Mouse (Mus musculus): Measurements from ENCODE around the gene Arl6ip5. TPM values are rescaled to one million over a fixed set of nuclear protein-coding genes. Genes with fewer than 3 reads are reported as not detected.

The Arl6ip5 gene
- polyA plus RNA-seq, 1 experiment from 2014 or later, result 165 TPM

DNA sequence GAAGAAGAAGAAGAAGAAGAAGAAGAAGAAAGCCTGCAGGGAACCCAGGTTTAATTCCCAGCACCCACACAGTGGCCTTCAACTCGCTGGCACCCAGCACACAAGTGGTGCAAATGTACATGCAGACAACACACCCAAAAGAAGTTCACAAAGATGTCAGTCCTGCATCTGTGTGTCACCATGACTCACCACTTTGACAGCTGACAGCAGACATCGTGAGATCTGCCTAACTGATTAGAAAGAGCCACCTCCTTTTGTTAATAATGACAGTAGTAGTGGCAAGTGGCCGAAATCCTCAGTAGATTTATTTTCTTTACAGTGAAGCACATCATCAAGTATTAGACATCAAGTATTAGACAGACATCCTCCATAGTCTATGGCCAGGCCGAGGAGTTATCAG lies 3.4 kb upstream of the Arl6ip5 start:
- in situ Hi-C loops (cut with MboI; ENCODE audit: low pct_unique_long_range_greater_than_20kb), result no loop called here
- H3K27me3 ChIP-seq, result no peaks in the 10 kb centered on the region
- POLR2A ChIA-PET, result no interaction called here
- DNase-seq (ENCODE audit: low read depth, low spot score) (no peak), ATAC-seq (no peak)
- CTCF ChIA-PET, result interaction anchor here (1.1 to 1.3 kb wide), 2 partner anchors 28 to 86 kb away, joined by 3 read pairs; no protein-coding TSS in a partner anchor
- TF ChIP-seq CTCF (IDR thresholded peaks at IDR 0.05), result no peak

DNA sequence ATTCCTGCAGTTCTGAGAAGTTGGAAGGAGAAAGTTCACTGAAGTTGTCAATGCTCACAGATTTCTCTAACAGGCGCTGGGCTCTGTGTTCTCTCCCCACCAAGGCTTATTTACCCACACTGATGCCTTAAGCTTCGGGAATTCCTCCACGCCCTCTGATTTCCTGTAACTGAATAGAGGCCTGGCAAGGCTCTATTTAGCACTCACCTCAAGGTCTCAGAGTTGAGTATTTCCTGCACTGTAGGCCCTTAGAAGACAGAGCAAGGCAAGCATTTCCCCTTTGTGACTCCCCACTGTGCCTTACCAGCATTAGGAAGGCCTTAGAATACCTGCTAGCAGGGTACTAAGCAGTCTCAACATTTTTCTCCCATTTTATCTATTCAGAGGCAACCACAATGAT lies 2.1 kb upstream of the Arl6ip5 start:
- no peaks in the 10 kb centered on the region for H3K27me3 ChIP-seq
- CTCF ChIA-PET, result interaction anchor here (1.1 kb wide), 1 partner anchor 84 kb away, joined by 3 read pairs; no protein-coding TSS in a partner anchor
- POLR2A ChIA-PET, result interaction anchor here (0.6 to 0.9 kb wide), 2 partner anchors 15 to 30 kb away, joined by 4 read pairs; partner anchors contain the start of gene Tmf1
- ATAC-seq, result no peak
- no peak for TF ChIP-seq CTCF (IDR thresholded peaks at IDR 0.05)
- in situ Hi-C loops (cut with MboI; ENCODE audit: low pct_unique_long_range_greater_than_20kb), result no loop called here
- no peak for DNase-seq (ENCODE audit: low read depth, low spot score)

DNA sequence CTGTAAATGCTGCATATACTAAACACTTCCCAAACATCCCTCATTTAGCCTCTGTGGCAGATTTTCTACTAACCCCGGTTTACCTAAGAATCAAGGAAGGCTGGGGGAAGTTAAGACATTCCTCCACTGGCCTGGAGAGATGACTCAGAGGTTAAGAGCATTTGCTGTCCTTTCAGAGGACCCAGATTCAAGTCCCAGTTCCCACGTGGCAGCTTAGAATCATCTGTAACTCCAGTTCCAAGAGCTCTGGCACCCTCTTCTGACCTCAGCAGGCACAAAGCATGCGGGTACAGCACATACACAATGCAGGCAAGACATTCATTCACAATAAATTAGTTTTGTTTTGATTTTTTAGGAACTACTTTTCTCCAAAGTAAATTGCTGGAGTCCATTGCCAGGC lies 1.3 kb upstream of the Arl6ip5 start:
- ChIA-PET CTCF (interaction anchor here (1.2 to 1.3 kb wide), 2 partner anchors 37 to 59 kb away, joined by 3 to 4 read pairs; no protein-coding TSS in a partner anchor), POLR2A (interaction anchor here (1.2 kb wide), 1 partner anchor 31 kb away, joined by 4 read pairs; no protein-coding TSS in a partner anchor)
- ATAC-seq (no peak), DNase-seq (ENCODE audit: low read depth, low spot score) (no peak)
- no peak for TF ChIP-seq CTCF (IDR thresholded peaks at IDR 0.05)
- no peaks in the 10 kb centered on the region for H3K27me3 ChIP-seq
- in situ Hi-C loops (cut with MboI; ENCODE audit: low pct_unique_long_range_greater_than_20kb), result no loop called here

- DNase-seq (ENCODE audit: low read depth, low spot score), result no peak
- CTCF ChIA-PET, result interaction anchor here (0.9 to 1.3 kb wide), 5 partner anchors 16 to 207 kb away, joined by 3 to 4 read pairs (median 3); no protein-coding TSS in a partner anchor
- in situ Hi-C loops (cut with MboI; ENCODE audit: low pct_unique_long_range_greater_than_20kb), result no loop called here
- POLR2A ChIA-PET, result interaction anchor here (1.2 kb wide), 1 partner anchor 32 kb away, joined by 4 read pairs; no protein-coding TSS in a partner anchor
- TF ChIP-seq CTCF (IDR thresholded peaks at IDR 0.05), result no peak
- no peak for ATAC-seq
- H3K27me3 ChIP-seq, result no peaks in the 10 kb centered on the region
Observed at GRCm38 (mm10) chr6:97209751-97210150, 738 bp upstream of the Arl6ip5 start.

GRCm38 (mm10) chr6:97210962-97211601 lies 593 bp downstream of the Arl6ip5 start:
- ChIA-PET POLR2A (interaction anchor here (1.0 kb wide), 1 partner anchor 32 kb away, joined by 3 read pairs; the partner anchor contains the start of gene Tmf1), CTCF (interaction anchor here (1.0 to 3.4 kb wide), 5 partner anchors 10 to 206 kb away, joined by 3 to 11 read pairs (median 4); no protein-coding TSS in a partner anchor)
- no peaks in the 10 kb centered on the region for H3K27me3 ChIP-seq
- ATAC-seq, result peak; percentile 45
- in situ Hi-C loops (cut with MboI; ENCODE audit: low pct_unique_long_range_greater_than_20kb), result no loop called here
- no peak for TF ChIP-seq CTCF (IDR thresholded peaks at IDR 0.05)
- DNase-seq (ENCODE audit: low read depth, low spot score), result no peak

GRCm38 (mm10) chr6:97211981-97212380 lies 1.5 kb downstream of the Arl6ip5 start:
- DNase-seq (ENCODE audit: low read depth, low spot score) (no peak), ATAC-seq (peak; percentile 37)
- no peaks in the 10 kb centered on the region for H3K27me3 ChIP-seq
- TF ChIP-seq CTCF (IDR thresholded peaks at IDR 0.05), result no peak
- ChIA-PET POLR2A (interaction anchor here (1.3 kb wide), 1 partner anchor 9 kb away, joined by 4 read pairs; no protein-coding TSS in a partner anchor), CTCF (interaction anchor here (1.0 to 3.4 kb wide), 3 partner anchors 10 to 206 kb away, joined by 4 to 11 read pairs (median 6); no protein-coding TSS in a partner anchor)
- in situ Hi-C loops (cut with MboI; ENCODE audit: low pct_unique_long_range_greater_than_20kb), result no loop called here

DNA sequence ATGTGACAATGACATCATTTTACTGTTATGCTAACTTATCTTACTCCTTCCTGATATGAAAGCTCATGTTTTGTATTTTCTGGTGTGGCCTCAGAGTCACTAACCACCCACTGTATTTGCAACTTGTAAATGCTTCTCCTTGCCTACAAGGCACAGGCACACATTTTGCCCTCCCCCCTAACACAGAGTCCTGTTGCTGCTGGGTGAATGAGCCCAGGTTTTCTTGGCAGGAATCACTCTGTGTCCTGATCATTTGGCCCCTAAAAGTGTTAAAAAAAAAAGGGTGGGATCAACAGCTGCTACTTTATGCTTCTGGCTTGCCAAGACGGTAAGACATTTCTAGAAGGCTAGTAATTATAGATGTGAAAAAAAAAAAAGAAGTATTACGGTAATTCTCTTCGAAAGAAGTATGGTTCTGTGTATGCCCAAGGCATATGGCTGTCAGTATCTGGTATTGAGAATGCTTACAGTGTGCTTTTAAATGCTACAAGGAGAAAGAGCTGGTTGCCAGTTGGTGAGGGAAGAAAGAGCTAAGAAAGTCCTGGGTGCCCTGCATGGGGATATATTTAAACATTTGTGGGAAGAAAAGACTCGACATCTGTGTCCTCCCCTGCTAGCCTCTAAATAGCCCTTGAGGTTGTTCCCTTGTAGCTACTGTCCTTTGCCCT lies 5.8 kb downstream of the Arl6ip5 start:
- DNase-seq (ENCODE audit: low read depth, low spot score), result no peak
- TF ChIP-seq CTCF (IDR thresholded peaks at IDR 0.05), result no peak
- in situ Hi-C loops (cut with MboI; ENCODE audit: low pct_unique_long_range_greater_than_20kb), result no loop called here
- no peak for ATAC-seq
- ChIA-PET POLR2A (no interaction called here), CTCF (interaction anchor here (0.7 kb wide), 1 partner anchor 37 kb away, joined by 3 read pairs; no protein-coding TSS in a partner anchor)
- H3K27me3 ChIP-seq, result no peaks in the 10 kb centered on the region

- in situ Hi-C loops (cut with MboI; ENCODE audit: low pct_unique_long_range_greater_than_20kb), result no loop called here
- TF ChIP-seq CTCF (IDR thresholded peaks at IDR 0.05), result no peak
- DNase-seq (ENCODE audit: low read depth, low spot score), result no peak
- ChIA-PET CTCF (no interaction called here), POLR2A (no interaction called here)
- no peaks in the 10 kb centered on the region for H3K27me3 ChIP-seq
- no peak for ATAC-seq
Observed at GRCm38 (mm10) chr6:97220672-97221071, 10.2 kb downstream of the Arl6ip5 start.

DNA sequence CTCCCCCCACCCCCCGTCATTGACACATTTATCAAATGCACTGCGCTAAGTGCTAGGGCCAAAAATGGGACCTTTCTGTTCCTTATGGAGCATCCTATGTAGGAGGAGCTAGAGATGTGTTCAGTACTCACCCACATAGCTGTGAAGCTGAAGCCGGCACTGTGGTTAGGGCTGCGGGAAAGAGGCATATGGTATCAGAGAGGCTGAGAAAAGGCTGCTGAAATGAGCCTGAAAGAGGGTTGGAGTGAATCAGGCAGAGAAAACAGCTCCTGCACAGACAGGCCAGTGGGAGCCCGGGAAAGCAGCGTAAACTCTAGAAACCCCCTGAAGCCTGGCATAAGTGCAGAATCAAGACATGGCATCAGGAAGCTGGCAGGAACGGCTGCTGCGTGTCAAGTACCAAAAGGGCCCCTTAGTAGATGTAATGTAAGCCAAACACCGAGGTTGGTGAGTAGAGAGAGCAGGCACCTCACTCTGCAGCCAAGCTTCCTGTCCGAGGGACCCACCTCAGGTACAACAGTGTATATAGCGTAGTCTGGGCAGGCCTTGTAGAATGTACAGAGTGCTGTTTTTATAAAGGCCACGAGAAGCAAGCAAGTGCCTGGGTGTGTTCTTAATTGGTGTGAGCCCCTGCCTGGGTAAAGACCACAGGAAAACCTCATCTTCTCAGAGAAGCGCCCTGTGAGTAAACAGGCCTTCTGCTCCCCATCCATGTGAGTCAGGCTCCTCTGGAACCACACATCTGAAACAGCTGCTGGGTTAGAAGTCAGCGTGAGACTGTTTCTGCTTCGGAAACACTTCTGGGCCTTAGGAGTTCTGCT lies 10.9 kb downstream of the Arl6ip5 start:
- POLR2A ChIA-PET, result interaction anchor here (0.8 kb wide), 1 partner anchor 9 kb away, joined by 4 read pairs; no protein-coding TSS in a partner anchor
- no peak for TF ChIP-seq CTCF (IDR thresholded peaks at IDR 0.05)
- CTCF ChIA-PET, result no interaction called here
- ATAC-seq, result no peak
- DNase-seq (ENCODE audit: low read depth, low spot score), result no peak
- in situ Hi-C loops (cut with MboI; ENCODE audit: low pct_unique_long_range_greater_than_20kb), result no loop called here
- no peaks in the 10 kb centered on the region for H3K27me3 ChIP-seq

DNA sequence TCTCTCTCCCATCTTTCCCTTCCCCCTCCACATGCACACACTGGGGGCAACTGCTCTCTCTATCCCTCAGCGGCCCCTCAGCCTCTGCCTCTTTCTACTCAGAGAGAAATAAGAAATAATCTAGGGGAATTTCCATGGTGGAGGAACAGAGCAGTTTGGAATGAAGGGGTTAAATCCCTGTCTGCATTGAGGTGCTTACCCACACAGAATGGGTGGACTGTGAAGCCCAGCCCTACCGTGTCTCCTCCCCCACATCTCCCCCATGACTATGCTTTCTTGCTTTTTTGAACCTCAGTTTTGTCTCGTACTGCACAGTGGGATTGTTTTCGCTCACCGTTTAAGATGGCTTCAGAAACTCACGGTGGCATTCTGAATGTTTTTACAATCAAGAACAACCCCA lies 11.8 kb downstream of the Arl6ip5 start:
- H3K27me3 ChIP-seq, result no peaks in the 10 kb centered on the region
- DNase-seq (ENCODE audit: low read depth, low spot score), result no peak
- ChIA-PET CTCF (no interaction called here), POLR2A (no interaction called here)
- TF ChIP-seq CTCF (IDR thresholded peaks at IDR 0.05), result no peak
- no peak for ATAC-seq
- in situ Hi-C loops (cut with MboI; ENCODE audit: low pct_unique_long_range_greater_than_20kb), result no loop called here
